Mouse (Mus musculus): ENCODE measurements at regions not wholly inside any gene's neighbourhood (a gene's known extent, or its start where the extent isn't known, plus 50 kb on each side); places are given as distances from the start of the nearest gene placed in this dataset.

GRCm38 (mm10) chr1:179892711-179893110 lies 67.6 kb upstream of the Cdc42bpa start:
- TF ChIP-seq CTCF (IDR thresholded peaks at IDR 0.05; ENCODE audit: extremely low read depth, insufficient read length, insufficient replicate concordance, low read depth, low read length) (no peak), POLR2A (IDR thresholded peaks at IDR 0.05; ENCODE audit: low read depth, low read length) (no peak)
